Mouse (Mus musculus) heart, embryonic 16.5 days (tissue): Measurements from ENCODE around the gene Gm37240. TPM values are rescaled to one million over a fixed set of nuclear protein-coding genes. Genes with fewer than 3 reads are reported as not detected.
A peak's percentile ranks its signal among the peaks of the same experiment; 100 is the strongest.

Source experiments
- ATAC-seq: fragments of 200-750 bp; cut with Nextera tagmentation; replicated peaks from 2 replicates; pipeline ENCODE4 v1.8.0; 2017; ENCODE audit warnings: moderate number of reproducible peaks; ENCODE audit not compliant: insufficient read depth, low FRiP score; ENCODE audit errors: extremely low read depth
- H3K27ac ChIP-seq: fragments of 300-500 bp; sonication (generic); 2 replicates; pipeline ENCODE4 v1.5.1; 2014; ENCODE audit warnings: mild to moderate bottlenecking, low read length, control low read depth, moderate library complexity
- H3K27me3 ChIP-seq: fragments of 300-500 bp; sonication (generic); 2 replicates; pipeline ENCODE4 v1.6.1; 2014; ENCODE audit warnings: low read length, mixed read lengths; ENCODE audit not compliant: control insufficient read depth, insufficient read depth
- H3K36me3 ChIP-seq: fragments of 300-500 bp; sonication (generic); 2 replicates; pipeline ENCODE4 v1.6.1; 2014; ENCODE audit not compliant: control insufficient read depth, insufficient read depth
- H3K4me1 ChIP-seq: fragments of 300-500 bp; sonication (generic); 2 replicates; pipeline ENCODE4 v1.6.1; 2014; ENCODE audit warnings: low read length, mixed read lengths; ENCODE audit not compliant: control insufficient read depth, insufficient read depth
- H3K4me2 ChIP-seq: fragments of 300-500 bp; sonication (generic); 2 replicates; pipeline ENCODE4 v1.6.1; 2014; ENCODE audit warnings: low read depth, mild to moderate bottlenecking, control low read depth, low read length
- H3K4me3 ChIP-seq: fragments of 300-500 bp; sonication (generic); 2 replicates; pipeline ENCODE4 v1.5.1; 2014; ENCODE audit warnings: mild to moderate bottlenecking, control low read depth, low read length
- H3K9ac ChIP-seq: fragments of 300-500 bp; sonication (generic); 2 replicates; pipeline ENCODE4 v1.6.1; 2014; ENCODE audit warnings: low read length, control low read depth
- H3K9me3 ChIP-seq: fragments of 300-500 bp; sonication (generic); replicated peaks from 2 replicates; pipeline ENCODE4 v1.6.1; 2016; ENCODE audit warnings: low read length; ENCODE audit not compliant: control insufficient read depth
- WGBS: fragments of 180-500 bp; shearing (Covaris S2); extraction: QIAGEN DNeasy Blood & Tissue Kit; methylation state at CpG from one replicate; pipeline ENCODE4 v1.1.7; 2014; 5-methylcytosine and 5-hydroxymethylcytosine counted together
- polyA plus RNA-seq: library from polyadenylated mRNA; unstranded; fragments of >200 nt; fragmentation: Nextera tagmentation; extraction: Ambion mirVana; gene quantifications from 2 replicates; pipeline ENCODE4 v1.2.1, GENCODE M21; 2015

Gene Gm37240
- polyA plus RNA-seq, 1 experiment from 2014 or later = 18.4 TPM

DNA sequence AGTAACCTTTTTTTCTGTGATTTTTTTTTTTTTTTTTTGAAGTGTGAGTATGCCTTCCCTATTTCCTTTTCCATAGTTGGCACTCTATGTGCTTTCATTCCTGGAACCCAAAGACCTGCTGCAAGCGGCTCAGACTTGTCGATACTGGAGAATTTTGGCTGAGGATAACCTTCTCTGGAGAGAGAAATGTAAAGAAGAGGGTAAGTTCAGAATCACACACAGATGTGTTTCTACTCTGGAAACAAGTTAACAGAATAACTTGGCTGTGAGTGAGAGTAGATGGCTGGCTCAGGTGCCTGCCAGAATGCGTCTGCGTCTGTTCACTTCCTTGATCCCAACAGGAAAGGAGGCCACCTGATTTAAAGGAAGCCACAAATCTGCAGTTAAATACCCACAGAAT is 920.0 kb downstream of the Gm37240 start:
- ATAC-seq = no peak
- H3K4me2 ChIP-seq = no peak overlapping the region
- H3K36me3 ChIP-seq = peaks cover 13% of the 10 kb centered on the region
- H3K9ac ChIP-seq = no peak overlapping the region
- H3K9me3 ChIP-seq = no peaks in the 10 kb centered on the region
- H3K4me3 ChIP-seq = no peak overlapping the region
- WGBS = 83% methylated on average over 4 of the region's 4 CpGs
- no peaks in the 10 kb centered on the region for H3K4me1 ChIP-seq
- no peak overlapping the region for H3K27ac ChIP-seq
- no peaks in the 10 kb centered on the region for H3K27me3 ChIP-seq

DNA sequence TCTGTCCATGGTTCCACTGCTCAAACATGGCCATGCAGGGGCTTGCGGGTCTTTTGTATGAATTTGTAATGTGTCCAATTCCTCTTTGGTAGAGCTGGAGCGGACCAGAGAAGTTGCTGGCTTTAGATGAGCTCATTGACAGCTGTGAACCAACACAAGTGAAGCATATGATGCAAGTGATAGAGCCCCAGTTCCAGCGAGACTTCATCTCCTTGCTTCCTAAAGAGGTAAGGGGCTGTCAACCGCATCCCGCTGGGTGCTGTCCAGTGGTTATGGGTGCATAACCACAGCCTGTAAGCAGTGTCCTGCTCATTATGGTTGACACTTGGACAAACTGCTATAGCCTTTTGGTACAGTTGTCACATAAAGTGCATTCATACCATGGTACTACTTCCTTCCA is 922.2 kb downstream of the Gm37240 start:
- no peak overlapping the region for H3K27ac ChIP-seq
- H3K27me3 ChIP-seq = no peaks in the 10 kb centered on the region
- H3K4me3 ChIP-seq = no peak overlapping the region
- no peak overlapping the region for H3K9ac ChIP-seq
- peaks cover 5% of the 10 kb centered on the region for H3K36me3 ChIP-seq
- ATAC-seq = no peak
- no peak overlapping the region for H3K4me2 ChIP-seq
- H3K4me1 ChIP-seq = no peaks in the 10 kb centered on the region
- 0 out of 2 replicates have a peak, but pooled peaks cover 2% of the 10 kb centered on the region for H3K9me3 ChIP-seq
- 92% methylated on average over 5 of the region's 5 CpGs for WGBS

DNA sequence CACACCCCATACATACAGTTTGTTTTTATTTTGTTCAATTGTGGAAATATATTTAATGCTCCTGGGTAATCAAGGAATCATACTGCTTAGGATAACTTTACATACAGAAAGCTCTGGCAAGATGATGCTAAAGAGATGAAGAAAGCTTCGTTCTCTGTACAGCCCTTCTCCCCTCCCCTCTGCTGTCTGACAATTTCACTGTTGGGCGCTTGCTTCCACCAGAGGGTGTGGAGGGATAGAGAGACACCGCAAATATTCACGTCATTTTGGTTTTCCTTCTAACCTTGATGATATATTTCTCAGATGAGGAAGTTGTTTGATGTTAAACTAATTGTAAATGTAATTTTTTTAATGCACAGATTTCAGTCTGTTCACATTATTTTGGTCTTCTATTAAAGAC is 931.5 kb downstream of the Gm37240 start:
- H3K27me3 ChIP-seq = no peaks in the 10 kb centered on the region
- H3K4me1 ChIP-seq = peaks cover 6% of the 10 kb centered on the region
- H3K9me3 ChIP-seq = no peaks in the 10 kb centered on the region
- H3K27ac ChIP-seq = no peak overlapping the region
- peaks cover under 1% of the 10 kb centered on the region; the same call in 1 of the 2 replicates for H3K36me3 ChIP-seq
- H3K9ac ChIP-seq = no peak overlapping the region
- 77% methylated on average over 4 of the region's 4 CpGs for WGBS
- no peak for ATAC-seq
- H3K4me3 ChIP-seq = no peak overlapping the region
- no peak overlapping the region for H3K4me2 ChIP-seq

DNA sequence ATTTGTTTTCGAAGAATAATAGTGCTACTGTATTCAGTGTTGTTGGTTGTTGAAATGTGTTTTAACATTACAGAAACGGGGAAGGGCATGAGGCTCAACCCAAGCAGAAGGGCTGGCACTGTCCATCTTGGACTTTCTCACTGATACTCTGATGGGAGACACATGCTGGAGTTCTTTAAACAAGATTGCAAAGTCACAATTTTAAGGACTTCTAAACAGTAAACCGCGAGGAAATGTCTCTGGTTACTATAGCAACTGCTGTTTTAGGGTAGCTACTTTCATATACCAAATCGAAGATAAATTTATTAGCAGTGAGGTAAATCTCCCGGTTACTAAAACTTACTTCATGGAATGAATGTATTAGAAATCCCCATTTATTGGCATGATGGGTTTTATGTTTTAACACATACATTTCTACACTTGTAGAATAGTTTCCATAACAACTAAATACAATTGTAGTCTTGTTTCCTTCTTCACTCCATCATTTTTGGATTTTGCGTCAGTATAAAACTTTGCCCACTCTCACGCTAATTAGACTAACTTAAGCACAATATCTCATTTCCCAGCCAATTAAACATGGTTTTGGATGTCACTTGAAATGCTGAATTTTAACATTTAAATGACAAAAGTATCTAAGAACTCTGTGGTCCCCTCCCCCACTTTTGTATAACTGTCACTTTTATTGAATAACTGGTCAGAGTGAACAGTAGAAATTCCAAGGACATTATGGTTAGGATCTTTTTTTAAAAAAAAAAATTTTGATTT is 932.1 kb downstream of the Gm37240 start:
- ATAC-seq = no peak
- Histone ChIP-seq H3K4me2 (no peak overlapping the region), H3K4me1 (peaks cover 6% of the 10 kb centered on the region), H3K27me3 (no peaks in the 10 kb centered on the region), H3K36me3 (no peaks in the 10 kb centered on the region), H3K27ac (no peak overlapping the region), H3K4me3 (no peak overlapping the region), H3K9ac (no peak overlapping the region), H3K9me3 (no peaks in the 10 kb centered on the region)
- WGBS = 91% methylated on average over 8 of the region's 8 CpGs

GRCm38 (mm10) chr3:84952585-84953187 is 934.6 kb downstream of the Gm37240 start:
- H3K9ac ChIP-seq = peak overlapping the region; percentile 62
- peak overlapping the region; percentile 54 for H3K4me3 ChIP-seq
- WGBS = 66% methylated on average over 7 of the region's 7 CpGs
- peaks cover 6% of the 10 kb centered on the region for H3K4me1 ChIP-seq
- H3K27ac ChIP-seq = peak overlapping the region; percentile 57
- H3K27me3 ChIP-seq = no peaks in the 10 kb centered on the region
- H3K36me3 ChIP-seq = no peaks in the 10 kb centered on the region
- no peak for ATAC-seq
- no peaks in the 10 kb centered on the region for H3K9me3 ChIP-seq
- H3K4me2 ChIP-seq = peak overlapping the region; percentile 74

DNA sequence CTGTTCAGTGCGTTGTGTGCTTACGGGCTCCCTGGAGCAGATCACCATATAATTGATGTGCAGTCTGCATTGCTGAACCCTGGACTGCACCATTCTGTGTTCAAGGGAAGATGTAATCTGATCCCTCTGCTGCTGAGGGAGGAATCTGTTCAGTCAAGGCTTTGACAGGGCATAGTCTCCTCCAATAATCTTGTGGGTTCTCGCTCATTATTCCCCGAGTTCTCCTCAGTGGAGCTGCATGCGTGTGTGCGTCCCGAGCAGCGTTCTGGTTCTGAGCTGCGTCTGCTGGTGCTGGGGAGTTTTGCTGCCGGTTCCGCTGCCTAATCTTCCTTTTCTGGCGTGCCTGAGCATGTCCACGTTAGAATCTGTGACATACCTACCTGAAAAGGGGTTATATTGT is 935.2 kb downstream of the Gm37240 start:
- H3K9me3 ChIP-seq = no peaks in the 10 kb centered on the region
- no peaks in the 10 kb centered on the region for H3K36me3 ChIP-seq
- H3K27ac ChIP-seq = peak overlapping the region; percentile 57
- peak; percentile 87 for ATAC-seq
- H3K4me3 ChIP-seq = peak overlapping the region; percentile 54
- H3K9ac ChIP-seq = peak overlapping the region; percentile 62
- peak overlapping the region; percentile 74 for H3K4me2 ChIP-seq
- 16% methylated on average over 13 of the region's 13 CpGs for WGBS
- no peaks in the 10 kb centered on the region for H3K27me3 ChIP-seq
- H3K4me1 ChIP-seq = peaks cover 6% of the 10 kb centered on the region

DNA sequence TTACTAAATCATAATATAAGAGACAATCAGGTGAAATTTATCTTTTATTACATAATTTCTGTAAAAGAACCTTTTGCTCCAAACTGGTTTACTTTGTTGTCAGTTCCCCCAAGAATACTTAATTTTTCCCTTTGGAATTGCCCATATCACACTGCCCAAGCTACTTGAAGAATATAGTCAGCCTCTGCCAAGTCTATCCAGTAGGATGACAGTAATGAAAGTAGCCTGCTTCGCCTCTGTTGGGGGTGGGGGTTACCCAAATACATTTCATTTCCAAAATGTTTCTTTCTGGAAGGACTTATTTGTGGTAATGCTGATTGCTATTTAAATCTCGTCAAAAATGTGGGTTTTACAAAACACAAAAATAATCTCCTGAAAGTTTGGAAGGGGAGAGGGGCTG is 935.6 kb downstream of the Gm37240 start:
- no peaks in the 10 kb centered on the region for H3K27me3 ChIP-seq
- H3K36me3 ChIP-seq = no peaks in the 10 kb centered on the region
- no peaks in the 10 kb centered on the region for H3K9me3 ChIP-seq
- peak overlapping the region; percentile 42 for H3K27ac ChIP-seq
- peaks cover 6% of the 10 kb centered on the region for H3K4me1 ChIP-seq
- H3K9ac ChIP-seq = peak overlapping the region; percentile 62
- H3K4me3 ChIP-seq = peak overlapping the region; percentile 54
- 37% methylated on average over 2 of the region's 2 CpGs for WGBS
- H3K4me2 ChIP-seq = peak overlapping the region; percentile 74
- ATAC-seq = no peak

- H3K4me2 ChIP-seq = no peak overlapping the region
- H3K4me1 ChIP-seq = peaks cover 6% of the 10 kb centered on the region
- 75% methylated on average over 4 of the region's 4 CpGs for WGBS
- no peaks in the 10 kb centered on the region for H3K36me3 ChIP-seq
- no peak overlapping the region for H3K27ac ChIP-seq
- H3K9ac ChIP-seq = no peak overlapping the region
- ATAC-seq = no peak
- H3K4me3 ChIP-seq = no peak overlapping the region
- H3K9me3 ChIP-seq = no peaks in the 10 kb centered on the region
- no peaks in the 10 kb centered on the region for H3K27me3 ChIP-seq
These were observed 937.9 kb downstream of the Gm37240 start for GRCm38 (mm10) chr3:84949387-84949786.

GRCm38 (mm10) chr3:84946381-84946780 is 940.9 kb downstream of the Gm37240 start:
- Histone ChIP-seq H3K4me2 (no peak overlapping the region), H3K27me3 (no peaks in the 10 kb centered on the region), H3K4me1 (no peaks in the 10 kb centered on the region), H3K9me3 (no peaks in the 10 kb centered on the region), H3K4me3 (no peak overlapping the region), H3K36me3 (no peaks in the 10 kb centered on the region), H3K27ac (no peak overlapping the region), H3K9ac (no peak overlapping the region)
- no peak for ATAC-seq
- WGBS = 86% methylated on average over 1 of the region's 1 CpGs
